Mouse (Mus musculus) forebrain, postnatal 0 days (tissue): ENCODE results near the gene Cxcl16. TPM values are rescaled to one million over a fixed set of nuclear protein-coding genes. Genes with fewer than 3 reads are reported as not detected.

Experiments used
- ATAC-seq: fragments of 200-750 bp; cut with Nextera tagmentation; 2 replicates; pipeline ENCODE4 v1.8.0; 2017; ENCODE audit warnings: mild to moderate bottlenecking, moderate library complexity
- DNase-seq: peaks from one replicate; pipeline ENCODE4 v3.0.0-alpha.2; 2015
- H3K27ac ChIP-seq: fragments of 300-500 bp; sonication (generic); 2 replicates; pipeline ENCODE4 v1.5.1; 2014; ENCODE audit warnings: low read depth, mild to moderate bottlenecking, antibody characterized with exemption, low read length, moderate library complexity, mixed read lengths
- H3K27me3 ChIP-seq: fragments of 300-500 bp; sonication (generic); 2 replicates; pipeline ENCODE4 v1.6.1; 2014; ENCODE audit warnings: mild to moderate bottlenecking, low read length, mixed read lengths; ENCODE audit not compliant: insufficient read depth
- H3K36me3 ChIP-seq: fragments of 300-500 bp; sonication (generic); 2 replicates; pipeline ENCODE4 v1.6.1; 2014; ENCODE audit warnings: mild to moderate bottlenecking, moderate library complexity; ENCODE audit not compliant: insufficient read depth
- H3K4me1 ChIP-seq: fragments of 300-500 bp; sonication (generic); 2 replicates; pipeline ENCODE4 v1.6.1; 2014; ENCODE audit warnings: antibody characterized with exemption; ENCODE audit not compliant: insufficient read depth
- H3K4me2 ChIP-seq: fragments of 300-500 bp; sonication (generic); 2 replicates; pipeline ENCODE4 v1.6.1; 2014; ENCODE audit warnings: low read depth, mild to moderate bottlenecking, moderate library complexity
- H3K4me3 ChIP-seq: fragments of 300-500 bp; sonication (generic); 2 replicates; pipeline ENCODE4 v1.5.1; 2014; ENCODE audit warnings: low read depth, low read length, mixed read lengths
- H3K9ac ChIP-seq: fragments of 300-500 bp; sonication (generic); 2 replicates; pipeline ENCODE4 v1.6.1; 2014; ENCODE audit warnings: mild to moderate bottlenecking
- H3K9me3 ChIP-seq: fragments of 300-500 bp; sonication (generic); 2 replicates; pipeline ENCODE4 v1.6.1; 2016; ENCODE audit warnings: low read length
- CTCF ChIP-seq: sonication (generic); IDR thresholded peaks from 2 replicates; pipeline ENCODE4 v1.5.1; 2016; ENCODE audit warnings: antibody characterized with exemption, control low read depth, low read depth
- WGBS: fragments of 180-500 bp; shearing (Covaris S2); extraction: QIAGEN DNeasy Blood & Tissue Kit; methylation state at CpG from one replicate; pipeline ENCODE4 v1.1.7; 2014; 5-methylcytosine and 5-hydroxymethylcytosine counted together
- polyA plus RNA-seq: library from polyadenylated mRNA; unstranded; fragments of >200 nt; fragmentation: Nextera tagmentation; extraction: Ambion mirVana; gene quantifications from 2 replicates; pipeline ENCODE4 v1.2.1, GENCODE M21; 2015
- total RNA-seq: library from RNA; depleted of rRNA; stranded (reverse); fragments of >200 nt; gene quantifications from 2 replicates; pipeline ENCODE4 v1.2.3, GENCODE M21; 2014

Gene Cxcl16
- total and polyA plus RNA-seq, 2 experiments from 2014 or later, result 2.3 to 2.4 TPM

DNA sequence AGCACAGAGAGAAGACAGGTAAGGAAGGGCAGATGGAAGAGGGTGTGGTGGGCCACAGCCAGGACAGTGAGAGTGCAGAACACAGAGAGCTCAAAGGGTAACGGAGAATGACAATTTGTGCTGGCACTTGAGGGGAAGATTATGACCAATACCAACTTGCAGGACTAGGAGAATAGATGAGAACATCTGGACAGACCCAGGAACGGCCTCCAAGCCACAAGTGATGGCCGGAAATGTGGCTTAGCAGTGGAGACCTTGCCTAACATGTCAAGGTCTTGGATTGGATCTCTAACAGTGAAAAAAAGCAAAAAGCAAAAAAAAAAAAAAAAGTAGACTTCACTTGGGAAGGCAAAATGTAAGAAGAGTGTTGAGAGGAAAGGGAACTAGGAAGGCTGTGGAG, 10.0 kb upstream of the Cxcl16 start:
- no peak overlapping the region for H3K4me2 ChIP-seq
- WGBS, result 86% methylated on average over 3 of the region's 3 CpGs
- ATAC-seq (no peak), DNase-seq (no peak)
- H3K36me3 ChIP-seq, result no peaks in the 10 kb centered on the region
- no peak overlapping the region for H3K9ac ChIP-seq
- no peaks in the 10 kb centered on the region for H3K9me3 ChIP-seq
- no peak for TF ChIP-seq CTCF
- no peaks in the 10 kb centered on the region for H3K27me3 ChIP-seq
- no peak overlapping the region for H3K4me3 ChIP-seq
- H3K4me1 ChIP-seq, result no peaks in the 10 kb centered on the region
- H3K27ac ChIP-seq, result no peak overlapping the region

DNA sequence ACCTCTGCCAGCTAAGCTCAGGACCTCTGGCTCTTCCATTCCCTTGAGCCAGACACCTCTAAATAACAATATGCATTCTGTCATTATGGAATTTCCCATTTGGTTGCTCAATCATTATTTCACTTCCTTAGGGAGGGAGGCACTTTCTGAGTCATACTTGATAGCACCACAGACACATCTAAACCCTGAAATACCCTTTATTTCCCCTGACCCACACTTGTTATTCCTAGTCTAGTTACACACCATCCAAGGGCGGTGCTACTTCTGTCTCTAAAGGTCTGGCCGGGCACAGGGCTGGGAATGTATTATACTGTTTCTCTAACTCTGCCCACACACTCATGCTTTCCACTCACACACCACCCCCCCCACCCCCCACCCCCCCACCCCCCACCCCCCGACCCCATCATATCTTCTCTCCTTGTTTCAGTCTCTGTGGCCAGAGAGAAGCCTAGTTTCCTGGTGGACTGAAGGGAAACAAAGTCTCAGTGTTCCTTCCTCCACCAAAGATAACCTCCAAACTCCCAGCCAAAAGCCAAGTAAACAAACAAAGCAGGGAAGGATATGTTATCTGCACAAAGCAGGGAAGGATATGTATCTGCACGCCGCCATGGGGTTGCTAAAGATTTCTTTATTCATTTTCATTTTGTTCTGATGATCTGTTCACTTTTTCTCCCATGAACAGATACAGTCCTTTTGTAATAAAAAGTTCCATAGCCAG, 8.3 kb upstream of the Cxcl16 start:
- no peaks in the 10 kb centered on the region for H3K27me3 ChIP-seq
- H3K4me3 ChIP-seq, result no peak overlapping the region
- H3K36me3 ChIP-seq, result no peaks in the 10 kb centered on the region
- H3K27ac ChIP-seq, result no peak overlapping the region
- WGBS, result 85% methylated on average over 5 of the region's 5 CpGs
- H3K9me3 ChIP-seq, result no peaks in the 10 kb centered on the region
- no peak for DNase-seq
- ATAC-seq, result no peak
- no peaks in the 10 kb centered on the region for H3K4me1 ChIP-seq
- no peak overlapping the region for H3K4me2 ChIP-seq
- no peak for TF ChIP-seq CTCF
- H3K9ac ChIP-seq, result no peak overlapping the region

DNA sequence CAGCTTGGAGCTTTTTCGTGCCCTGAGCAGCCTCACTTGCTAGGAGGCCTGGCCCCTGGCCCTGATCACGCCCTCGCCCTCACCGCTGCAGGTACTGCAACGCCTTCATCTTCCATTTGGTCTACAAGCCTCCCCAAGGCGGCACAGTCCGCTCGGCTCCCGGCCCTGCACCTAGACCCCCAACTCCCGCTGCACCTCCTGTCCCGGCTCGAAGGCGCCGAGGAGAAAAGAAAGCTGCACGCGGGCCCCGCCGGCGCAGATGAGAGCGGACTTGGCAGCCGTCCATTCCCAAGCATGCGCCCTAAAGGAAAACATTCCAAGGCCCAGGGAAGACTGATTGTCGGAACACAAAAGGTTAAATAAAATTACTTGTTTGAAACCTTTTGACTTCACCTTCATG, 6.0 kb upstream of the Cxcl16 start:
- TF ChIP-seq CTCF, result no peak
- peak overlapping the region; percentile 18; the same call in 1 of the 2 replicates for H3K4me3 ChIP-seq
- no peak overlapping the region for H3K27ac ChIP-seq
- H3K4me2 ChIP-seq, result peak overlapping the region; percentile 54
- 6% methylated on average over 23 of the region's 23 CpGs for WGBS
- DNase-seq (peak; percentile 38), ATAC-seq (no peak)
- H3K27me3 ChIP-seq, result no peaks in the 10 kb centered on the region
- no peaks in the 10 kb centered on the region for H3K9me3 ChIP-seq
- no peaks in the 10 kb centered on the region for H3K4me1 ChIP-seq
- no peaks in the 10 kb centered on the region for H3K36me3 ChIP-seq
- peak overlapping the region; percentile 41; the same call in 1 of the 2 replicates for H3K9ac ChIP-seq

DNA sequence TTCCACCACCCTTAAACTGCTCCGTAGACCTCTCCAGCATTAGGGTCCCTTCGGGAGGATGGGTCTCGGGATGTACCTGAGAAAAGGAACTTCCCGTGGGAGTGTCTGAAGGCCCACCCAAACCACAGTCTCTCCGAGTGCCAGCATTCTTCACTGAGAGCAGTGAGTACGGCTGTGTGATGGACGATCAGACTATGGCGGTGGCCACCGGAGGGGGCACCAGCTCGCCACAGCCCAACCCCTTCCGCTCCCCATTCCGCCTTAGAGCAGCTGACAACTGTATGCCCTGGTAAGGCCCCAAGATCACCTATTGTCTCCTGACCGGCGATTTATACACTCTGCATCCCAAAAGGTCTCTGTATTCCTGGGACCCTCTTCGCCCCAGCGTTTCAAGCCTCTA, 5.4 kb upstream of the Cxcl16 start:
- WGBS, result 22% methylated on average over 16 of the region's 16 CpGs
- no peak for DNase-seq

DNA sequence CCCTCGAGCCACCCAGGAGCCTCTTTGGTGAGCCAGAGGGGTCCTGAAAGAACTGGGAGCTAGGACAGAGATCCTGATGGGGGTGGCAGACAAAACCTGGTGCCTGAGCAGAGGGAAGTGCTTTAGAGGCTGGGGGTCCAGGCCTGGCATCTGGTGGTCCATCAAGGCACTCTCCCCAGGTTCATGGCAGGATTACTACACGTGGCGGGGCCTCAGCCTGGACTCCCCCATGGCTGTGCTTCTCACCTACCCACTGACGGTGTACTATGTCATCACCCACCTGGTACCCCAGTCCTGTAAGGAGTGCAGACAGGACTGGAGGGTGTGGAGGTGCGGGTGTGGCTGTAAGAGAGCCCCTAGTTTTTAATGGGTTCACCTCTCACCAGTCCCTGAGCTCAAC, 4.2 kb upstream of the Cxcl16 start:
- H3K27me3 ChIP-seq, result peaks cover 2% of the 10 kb centered on the region; the same call in 1 of the 2 replicates
- no peak overlapping the region for H3K27ac ChIP-seq
- 82% methylated on average over 5 of the region's 5 CpGs for WGBS
- no peak overlapping the region for H3K4me3 ChIP-seq
- no peaks in the 10 kb centered on the region for H3K9me3 ChIP-seq
- H3K4me2 ChIP-seq, result no peak overlapping the region
- ATAC-seq (no peak), DNase-seq (no peak)
- no peak for TF ChIP-seq CTCF
- no peaks in the 10 kb centered on the region for H3K4me1 ChIP-seq
- H3K36me3 ChIP-seq, result no peaks in the 10 kb centered on the region
- H3K9ac ChIP-seq, result no peak overlapping the region

More for the DNA sequence above, 5.4 kb upstream of the Cxcl16 start:
- H3K27me3 ChIP-seq, result no peaks in the 10 kb centered on the region; the same call in 1 of the 2 replicates
- ATAC-seq, result no peak
- H3K27ac ChIP-seq, result no peak overlapping the region
- H3K36me3 ChIP-seq, result no peaks in the 10 kb centered on the region
- no peaks in the 10 kb centered on the region for H3K4me1 ChIP-seq
- peak; percentile 11; the same call in 1 of the 2 replicates for TF ChIP-seq CTCF
- H3K9me3 ChIP-seq, result no peaks in the 10 kb centered on the region
- peak overlapping the region; percentile 54 for H3K4me2 ChIP-seq
- 0 out of 2 replicates have a peak overlapping the region, but pooled peaks have one; percentile 41 for H3K9ac ChIP-seq
- H3K4me3 ChIP-seq, result peak overlapping the region; percentile 18; the same call in 1 of the 2 replicates

DNA sequence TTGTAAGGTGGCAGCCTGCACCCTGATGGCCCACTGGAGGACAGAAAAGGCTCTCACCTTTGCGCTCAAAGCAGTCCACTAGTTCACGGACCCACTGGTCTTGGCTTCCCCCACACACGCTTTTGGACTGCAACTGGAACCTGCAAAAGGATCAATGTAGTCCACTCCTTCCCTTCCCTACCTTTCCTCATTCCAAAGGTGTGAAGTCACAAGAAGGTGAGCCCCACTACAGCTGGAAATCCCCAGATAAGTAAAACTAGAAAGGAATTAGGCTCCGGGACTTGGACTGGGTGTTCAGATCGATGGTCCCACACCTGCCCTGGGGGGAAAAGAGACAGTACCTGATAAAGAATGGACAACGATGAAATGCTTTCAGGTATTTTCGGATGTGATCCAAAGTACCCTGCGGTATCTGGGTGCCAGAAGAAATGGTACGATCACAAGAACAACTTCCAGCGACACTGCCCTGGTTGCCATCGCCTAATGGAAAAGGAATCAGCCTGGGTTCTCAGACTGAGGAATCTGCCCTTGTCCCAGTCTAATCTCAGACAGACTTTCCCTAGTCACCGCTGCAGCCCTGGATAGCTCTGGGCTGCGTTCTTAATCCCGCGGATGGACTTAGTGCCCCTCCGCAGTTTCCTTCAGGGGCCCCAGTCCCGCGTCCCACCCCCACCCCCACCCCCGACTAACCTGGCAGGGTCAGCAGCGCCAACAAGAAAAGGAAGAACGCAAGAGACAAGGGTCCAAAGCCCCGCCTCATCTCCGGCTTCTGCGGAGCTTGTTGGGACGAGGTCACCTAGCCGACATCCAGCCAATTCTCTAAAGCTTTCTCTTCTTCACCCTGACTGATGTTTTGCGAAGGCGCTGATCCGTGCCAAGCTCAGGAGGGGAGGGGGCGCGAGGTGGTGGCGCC, 840 bp downstream of the Cxcl16 start, which contains the start of gene Zmynd15:
TSS of gene Zmynd15 (plus strand) at position 746 of the 913 bp plus-strand sequence.
- no peak for DNase-seq
- ATAC-seq, result no peak
- Histone ChIP-seq H3K4me2 (peak within 1 kb of the TSS; percentile 62), H3K9me3 (no peaks in the 10 kb centered on the region), H3K4me3 (peak within 1 kb of the TSS; percentile 38), H3K36me3 (no peaks in the 10 kb centered on the region), H3K4me1 (no peaks in the 10 kb centered on the region), H3K27me3 (peaks cover 7% of the 10 kb centered on the region), H3K9ac (peak within 1 kb of the TSS; percentile 39; the same call in 1 of the 2 replicates), H3K27ac (no peak within 1 kb of the TSS)
- TF ChIP-seq CTCF, result no peak
- WGBS, result 21% methylated on average over 30 of the region's 32 CpGs
